Mouse (Mus musculus) MEL (cell line): ENCODE measurements around the gene Sox12. TPM values are rescaled to one million over a fixed set of nuclear protein-coding genes. Genes with fewer than 3 reads are reported as not detected.
A peak's percentile ranks its signal among the peaks of the same experiment; 100 is the strongest.

Experiments used
- DNase-seq: peaks from one replicate; pipeline ENCODE4 v3.0.0; 2011; ENCODE audit warnings: low read depth, low spot score
- H3K27ac ChIP-seq: 2 replicates; pipeline ENCODE4 v1.5.1; 2012; ENCODE audit warnings: low read depth, mild to moderate bottlenecking, control low read depth, low read length, moderate library complexity; ENCODE audit not compliant: control insufficient read depth
- H3K27me3 ChIP-seq, 2 experiments: fragments of 150-350 bp in 1 of 2; sonication (generic) in 1 of 2; 2 replicates each; pipeline ENCODE4 v1.6.1; 2012; ENCODE audit warnings: low read length in 2 of 2, mild to moderate bottlenecking in 2 of 2, improper control_type of control experiment in 1 of 2, moderate library complexity in 1 of 2; ENCODE audit not compliant: insufficient read depth in 2 of 2, control insufficient read depth in 1 of 2
- H3K36me3 ChIP-seq, 2 experiments: 2 replicates each; pipeline ENCODE4 v1.6.1; 2012 to 2014; ENCODE audit warnings: low read length in 2 of 2, improper control_type of control experiment in 1 of 2, inconsistent platforms in 1 of 2, mild to moderate bottlenecking in 1 of 2; ENCODE audit not compliant: insufficient read depth in 2 of 2, control insufficient read depth in 1 of 2
- H3K4me1 ChIP-seq, 2 experiments: fragments of 150-350 bp in 1 of 2; sonication (generic) in 1 of 2; 2 replicates each; pipeline ENCODE4 v1.6.1; 2012; ENCODE audit warnings: low read length in 2 of 2, improper control_type of control experiment in 1 of 2, mild to moderate bottlenecking in 1 of 2; ENCODE audit not compliant: insufficient read depth in 2 of 2, control insufficient read depth in 1 of 2
- H3K4me3 ChIP-seq, 2 experiments: fragments of 150-350 bp in 1 of 2; sonication (generic) in 1 of 2; 2 replicates each; pipeline ENCODE4 v1.5.1; 2012; ENCODE audit warnings: low read depth in 2 of 2, low read length in 2 of 2, mild to moderate bottlenecking in 2 of 2, moderate library complexity in 2 of 2, control low read depth in 1 of 2, improper control_type of control experiment in 1 of 2; ENCODE audit not compliant: control insufficient read depth in 1 of 2, insufficient read depth in 1 of 2
- H3K79me2 ChIP-seq: 2 replicates; pipeline ENCODE4 v1.6.1; 2012; ENCODE audit warnings: mild to moderate bottlenecking, low read length, moderate library complexity; ENCODE audit not compliant: control insufficient read depth, poor library complexity, insufficient read depth
- H3K9ac ChIP-seq: 2 replicates; pipeline ENCODE4 v1.6.1; 2012; ENCODE audit warnings: low read depth, mild to moderate bottlenecking, control low read depth, low read length, moderate library complexity; ENCODE audit not compliant: control insufficient read depth, poor library complexity, severe bottlenecking
- H3K9me3 ChIP-seq: fragments of 150-350 bp; sonication (generic); replicated peaks from 2 replicates; pipeline ENCODE4 v1.6.1; 2012; ENCODE audit warnings: mild to moderate bottlenecking, low read length, improper control_type of control experiment, moderate library complexity; ENCODE audit not compliant: insufficient read depth
- CHD1 ChIP-seq: IDR thresholded peaks from 2 replicates; pipeline ENCODE4 v1.6.1; 2012; ENCODE audit warnings: low read depth, mild to moderate bottlenecking, inconsistent platforms, low read length, improper control_type of control experiment
- CHD2 ChIP-seq: IDR thresholded peaks from 2 replicates; pipeline ENCODE4 v1.6.1; 2011; ENCODE audit warnings: low read length, improper control_type of control experiment
- CTCF ChIP-seq, 3 experiments: IDR thresholded peaks in 2 of 3; conservative IDR thresholded peaks in 1 of 3; 2 replicates each; pipeline ENCODE4 v1.5.1; 2011 to 2012; ENCODE audit warnings: low read length in 3 of 3, low read depth in 2 of 3, mild to moderate bottlenecking in 2 of 3, improper control_type of control experiment in 1 of 3, inconsistent platforms in 1 of 3, mixed read lengths in 1 of 3, moderate library complexity in 1 of 3; ENCODE audit not compliant: control insufficient read depth in 1 of 3, insufficient read depth in 1 of 3, poor library complexity in 1 of 3, severe bottlenecking in 1 of 3
- ELF1 ChIP-seq: IDR thresholded peaks from 2 replicates; pipeline ENCODE4 v1.6.1; 2014; ENCODE audit warnings: low read depth, mild to moderate bottlenecking, inconsistent platforms, low read length, improper control_type of control experiment, moderate library complexity
- ETS1 ChIP-seq: IDR thresholded peaks from 2 replicates; pipeline ENCODE4 v1.6.1; 2012; ENCODE audit warnings: low read depth, mild to moderate bottlenecking, inconsistent platforms, low read length, improper control_type of control experiment, moderate library complexity
- HCFC1 ChIP-seq: IDR thresholded peaks from 2 replicates; pipeline ENCODE4 v1.6.1; 2012; ENCODE audit warnings: low read depth, mild to moderate bottlenecking, inconsistent platforms, low read length, improper control_type of control experiment, moderate library complexity
- MAFK ChIP-seq: IDR thresholded peaks from 2 replicates; pipeline ENCODE4 v1.6.1; 2011; ENCODE audit warnings: low read depth, mild to moderate bottlenecking, low read length, improper control_type of control experiment, borderline replicate concordance
- MAX ChIP-seq: IDR thresholded peaks from 2 replicates; pipeline ENCODE4 v1.6.1; 2011; ENCODE audit warnings: low read length, improper control_type of control experiment
- MAZ ChIP-seq: IDR thresholded peaks from 2 replicates; pipeline ENCODE4 v1.6.1; 2012; ENCODE audit warnings: low read depth, mild to moderate bottlenecking, inconsistent platforms, low read length, improper control_type of control experiment
- MEF2A ChIP-seq: IDR thresholded peaks from 2 replicates; pipeline ENCODE4 v1.6.1; 2014; ENCODE audit warnings: low read depth, mild to moderate bottlenecking, inconsistent platforms, low read length, improper control_type of control experiment; ENCODE audit not compliant: poor library complexity, insufficient replicate concordance, severe bottlenecking; ENCODE audit errors: extremely low read depth
- MXI1 ChIP-seq: IDR thresholded peaks from 2 replicates; pipeline ENCODE4 v1.6.1; 2011; ENCODE audit warnings: mild to moderate bottlenecking, low read depth, low read length, improper control_type of control experiment
- MYB ChIP-seq: IDR thresholded peaks from 2 replicates; pipeline ENCODE4 v1.6.1; 2011; ENCODE audit warnings: mild to moderate bottlenecking, low read depth, low read length, improper control_type of control experiment
- MYC ChIP-seq: IDR thresholded peaks from 2 replicates; pipeline ENCODE4 v1.6.1; 2011; ENCODE audit warnings: low read depth, mild to moderate bottlenecking, low read length, improper control_type of control experiment, moderate library complexity
- NELFE ChIP-seq: IDR thresholded peaks from 2 replicates; pipeline ENCODE4 v1.6.1; 2011; ENCODE audit warnings: low read depth, low read length, improper control_type of control experiment
- NRF1 ChIP-seq: IDR thresholded peaks from 2 replicates; pipeline ENCODE4 v1.6.1; 2014; ENCODE audit warnings: low read depth, mild to moderate bottlenecking, inconsistent platforms, low read length, improper control_type of control experiment, moderate library complexity; ENCODE audit not compliant: poor library complexity, insufficient read depth, severe bottlenecking
- POLR2A ChIP-seq, 2 experiments: IDR thresholded peaks; 2 replicates each; pipeline ENCODE4 v1.6.1; 2011 to 2012; ENCODE audit warnings: low read length in 2 of 2, mild to moderate bottlenecking in 2 of 2, control low read depth in 1 of 2, improper control_type of control experiment in 1 of 2, low read depth in 1 of 2, moderate library complexity in 1 of 2; ENCODE audit not compliant: control insufficient read depth in 1 of 2, insufficient read depth in 1 of 2, poor library complexity in 1 of 2
- RAD21 ChIP-seq: IDR thresholded peaks from 2 replicates; pipeline ENCODE4 v1.6.1; 2011; ENCODE audit warnings: mild to moderate bottlenecking, low read depth, low read length, improper control_type of control experiment
- SIN3A ChIP-seq: IDR thresholded peaks from 2 replicates; pipeline ENCODE4 v1.6.1; 2012; ENCODE audit warnings: low read length, improper control_type of control experiment, inconsistent platforms
- SMC3 ChIP-seq: IDR thresholded peaks from 2 replicates; pipeline ENCODE4 v1.6.1; 2011; ENCODE audit warnings: low read depth, low read length, improper control_type of control experiment
- TCF12 ChIP-seq: IDR thresholded peaks from 2 replicates; pipeline ENCODE4 v1.6.1; 2014; ENCODE audit warnings: low read depth, mild to moderate bottlenecking, inconsistent platforms, low read length, improper control_type of control experiment, moderate library complexity
- UBTF ChIP-seq: IDR thresholded peaks from 2 replicates; pipeline ENCODE4 v1.6.1; 2012; ENCODE audit warnings: low read depth, mild to moderate bottlenecking, inconsistent platforms, low read length, improper control_type of control experiment, moderate library complexity, borderline replicate concordance; ENCODE audit not compliant: insufficient read depth
- USF1 ChIP-seq: IDR thresholded peaks from 2 replicates; pipeline ENCODE4 v1.6.1; 2014; ENCODE audit warnings: low read depth, mild to moderate bottlenecking, inconsistent platforms, low read length, improper control_type of control experiment, moderate library complexity
- ZC3H11A ChIP-seq: IDR thresholded peaks from 2 replicates; pipeline ENCODE4 v1.6.1; 2012; ENCODE audit warnings: low read depth, mild to moderate bottlenecking, inconsistent platforms, low read length, improper control_type of control experiment
- ZMIZ1 ChIP-seq: IDR thresholded peaks from 2 replicates; pipeline ENCODE4 v1.6.1; 2012; ENCODE audit warnings: low read depth, mild to moderate bottlenecking, inconsistent platforms, low read length, improper control_type of control experiment, moderate library complexity
- ZNF384 ChIP-seq: IDR thresholded peaks from 2 replicates; pipeline ENCODE4 v1.6.1; 2012; ENCODE audit warnings: low read depth, mild to moderate bottlenecking, inconsistent platforms, low read length, improper control_type of control experiment
- polyA plus RNA-seq, 2 experiments: library from polyadenylated mRNA; stranded (reverse) in 1 of 2; unstranded in 1 of 2; fragments of >175 nt in 1 of 2; fragments of >200 nt in 1 of 2; gene quantifications; 2 replicates each; pipeline versions ENCODE4 v1.2.1 to v1.2.4; 2012; ENCODE audit warnings: low replicate concordance in 2 of 2, low read depth in 1 of 2; ENCODE audit not compliant: insufficient read length in 2 of 2, insufficient read depth in 1 of 2, missing spikeins in 1 of 2
- total RNA-seq: library from RNA; depleted of rRNA; stranded (reverse); fragments of 300-350 nt; gene quantifications from 2 replicates; pipeline ENCODE4 v1.2.3, GENCODE M21; 2012

The Sox12 gene
- total and polyA plus RNA-seq, 3 experiments: 1.5 to 24.7 TPM; not detected in 1

GRCm38 (mm10) chr2:152397004-152397589, 766 bp downstream of the Sox12 start:
- no peaks in the 10 kb centered on the region for H3K27me3 ChIP-seq
- TF ChIP-seq ZNF384: no peak
- 0 out of 2 replicates have a peak, but pooled peaks have one; percentile 21 for TF ChIP-seq TCF12
- no peak for TF ChIP-seq ELF1
- peak; percentile 63 for TF ChIP-seq MAX
- peak; percentile 41; the same call in 1 of the 2 replicates for TF ChIP-seq MYC
- TF ChIP-seq MAFK: no peak
- TF ChIP-seq CHD2: no peak
- TF ChIP-seq MXI1: peak; percentile 94
- peak; percentile 66 for TF ChIP-seq HCFC1
- TF ChIP-seq MEF2A: no peak
- no peak for TF ChIP-seq ZMIZ1
- no peak for TF ChIP-seq MYB
- TF ChIP-seq POLR2A (IDR thresholded peaks at IDR 0.05; ENCODE audit: control insufficient read depth in 1 of 2, insufficient read depth in 1 of 2, low read depth in 1 of 2, low read length in 2 of 2, poor library complexity in 1 of 2): peak; percentile 29 to 52; a peak in 1 of 4 replicates
- no peak for TF ChIP-seq MAZ
- peak in 1 of 3 experiments; percentile 2; a peak in 1 of 6 replicates for TF ChIP-seq CTCF (IDR thresholded peaks at IDR 0.05 in 2 of 3, conservative IDR thresholded peaks at IDR 0.05 in 1 of 3; ENCODE audit: control insufficient read depth in 1 of 3, insufficient read depth in 1 of 3, low read depth in 2 of 3, low read length in 3 of 3, poor library complexity in 1 of 3, severe bottlenecking in 1 of 3)
- no peak for TF ChIP-seq USF1
- TF ChIP-seq SMC3: no peak
- TF ChIP-seq ZC3H11A: no peak
- TF ChIP-seq NELFE: peak; percentile 39; the same call in 1 of the 2 replicates
- TF ChIP-seq NRF1: no peak
- TF ChIP-seq UBTF: peak; percentile 68; the same call in 1 of the 2 replicates
- no peak for TF ChIP-seq RAD21
- TF ChIP-seq SIN3A: peak; percentile 43
- no peak for TF ChIP-seq ETS1
- no peak for TF ChIP-seq CHD1
- H3K4me3 ChIP-seq: peak overlapping the region; percentile 85
- no peaks in the 10 kb centered on the region for H3K9me3 ChIP-seq
- H3K79me2 ChIP-seq: peaks cover 14% of the 10 kb centered on the region
- peak overlapping the region; percentile 86 for H3K27ac ChIP-seq
- peak overlapping the region; percentile 95 for H3K9ac ChIP-seq
- H3K36me3 ChIP-seq: peaks cover 0 to 6% of the 10 kb centered on the region in 2 experiments; a peak in 1 of 4 replicates
- H3K4me1 ChIP-seq: peaks cover 2 to 25% of the 10 kb centered on the region in 2 experiments
- peak; percentile 84 for DNase-seq
